Mouse (Mus musculus): ENCODE data around the gene Kifap3. TPM values are rescaled to one million over a fixed set of nuclear protein-coding genes. Genes with fewer than 3 reads are reported as not detected.

Gene Kifap3
- polyA plus RNA-seq, 1 experiment: 96.7 TPM

- TF ChIP-seq POLR2A (IDR thresholded peaks at IDR 0.05; ENCODE audit: borderline replicate concordance, extremely low read depth, insufficient read depth, insufficient read length, poor library complexity, severe bottlenecking) (peak; percentile 48; the same call in 1 of the 2 replicates), CTCF (IDR thresholded peaks at IDR 0.05; ENCODE audit: borderline replicate concordance, extremely low read depth, insufficient read depth, insufficient read length) (no peak)
- peak; percentile 98 for DNase-seq (ENCODE audit: low read depth)
These were observed 150.5 kb downstream of the Kifap3 start for GRCm38 (mm10) chr1:163929636-163930457.

- no peak for DNase-seq (ENCODE audit: low read depth)
- TF ChIP-seq CTCF (IDR thresholded peaks at IDR 0.05; ENCODE audit: borderline replicate concordance, extremely low read depth, insufficient read depth, insufficient read length) (no peak), POLR2A (IDR thresholded peaks at IDR 0.05; ENCODE audit: borderline replicate concordance, extremely low read depth, insufficient read depth, insufficient read length, poor library complexity, severe bottlenecking) (no peak)
These were observed 151.0 kb downstream of the Kifap3 start for GRCm38 (mm10) chr1:163930458-163930794.

GRCm38 (mm10) chr1:163931801-163932200, 152.4 kb downstream of the Kifap3 start:
- TF ChIP-seq POLR2A (IDR thresholded peaks at IDR 0.05; ENCODE audit: borderline replicate concordance, extremely low read depth, insufficient read depth, insufficient read length, poor library complexity, severe bottlenecking) (no peak), CTCF (IDR thresholded peaks at IDR 0.05; ENCODE audit: borderline replicate concordance, extremely low read depth, insufficient read depth, insufficient read length) (no peak)
- DNase-seq (ENCODE audit: low read depth): no peak

- TF ChIP-seq POLR2A (IDR thresholded peaks at IDR 0.05; ENCODE audit: borderline replicate concordance, extremely low read depth, insufficient read depth, insufficient read length, poor library complexity, severe bottlenecking) (no peak), CTCF (IDR thresholded peaks at IDR 0.05; ENCODE audit: borderline replicate concordance, extremely low read depth, insufficient read depth, insufficient read length) (no peak)
- no peak for DNase-seq (ENCODE audit: low read depth)
These were observed 155.2 kb downstream of the Kifap3 start for GRCm38 (mm10) chr1:163934591-163934990.

- no peak for DNase-seq (ENCODE audit: low read depth)
- TF ChIP-seq POLR2A (IDR thresholded peaks at IDR 0.05; ENCODE audit: borderline replicate concordance, extremely low read depth, insufficient read depth, insufficient read length, poor library complexity, severe bottlenecking): no peak
- TF ChIP-seq CTCF (IDR thresholded peaks at IDR 0.05; ENCODE audit: borderline replicate concordance, extremely low read depth, insufficient read depth, insufficient read length): no peak
These were observed 162.7 kb downstream of the Kifap3 start for GRCm38 (mm10) chr1:163942056-163942455.

- TF ChIP-seq CTCF (IDR thresholded peaks at IDR 0.05; ENCODE audit: borderline replicate concordance, extremely low read depth, insufficient read depth, insufficient read length) (no peak), POLR2A (IDR thresholded peaks at IDR 0.05; ENCODE audit: borderline replicate concordance, extremely low read depth, insufficient read depth, insufficient read length, poor library complexity, severe bottlenecking) (no peak)
- no peak for DNase-seq (ENCODE audit: low read depth)
These were observed 174.0 kb downstream of the Kifap3 start for GRCm38 (mm10) chr1:163953396-163953795.

- DNase-seq (ENCODE audit: low read depth): no peak
These were observed 178.7 kb downstream of the Kifap3 start for GRCm38 (mm10) chr1:163958036-163958435.

GRCm38 (mm10) chr1:163964008-163964689, 184.8 kb downstream of the Kifap3 start:
- no peak for TF ChIP-seq CTCF (IDR thresholded peaks at IDR 0.05; ENCODE audit: borderline replicate concordance, extremely low read depth, insufficient read depth, insufficient read length)
- TF ChIP-seq POLR2A (IDR thresholded peaks at IDR 0.05; ENCODE audit: borderline replicate concordance, extremely low read depth, insufficient read depth, insufficient read length, poor library complexity, severe bottlenecking): no peak
- no peak for DNase-seq (ENCODE audit: low read depth)

More at GRCm38 (mm10) chr1:163958036-163958435, 178.7 kb downstream of the Kifap3 start:
- TF ChIP-seq CTCF (IDR thresholded peaks at IDR 0.05; ENCODE audit: borderline replicate concordance, extremely low read depth, insufficient read depth, insufficient read length) (no peak), POLR2A (IDR thresholded peaks at IDR 0.05; ENCODE audit: borderline replicate concordance, extremely low read depth, insufficient read depth, insufficient read length, poor library complexity, severe bottlenecking) (no peak)

Other genes with a start within 250 kb of the Kifap3 start
- 0.57 and 0.72 TPM in 2 replicates for gene Mettl11b, start 54.4 kb upstream of the Kifap3 start, polyA plus RNA-seq (2012; rRNA removed)
- gene Scyl3, start 149.5 kb downstream of the Kifap3 start, polyA plus RNA-seq (2012; rRNA removed): 17.2 and 18.2 TPM in 2 replicates
- gene BC055324, start 215.2 kb downstream of the Kifap3 start, polyA plus RNA-seq (2012; rRNA removed): 8.2 and 13.0 TPM in 2 replicates
- 3.0 and 3.5 TPM in 2 replicates for gene Mettl18, start 215.3 kb downstream of the Kifap3 start, polyA plus RNA-seq (2012; rRNA removed)

Data from brain, embryonic 14.5 days (tissue).